Mouse (Mus musculus) hindlimb bud, embryonic 11.5 days (tissue): ENCODE results near the gene Tmem119.
"Not testable (repeated sequence)": the region's sequence is repeated elsewhere in the genome, so short reads cannot be mapped to it uniquely, and the experiment has no call there.

Source experiments
- DNase-seq: peaks from one replicate; pipeline ENCODE4 v3.0.0-alpha.2; 2012; ENCODE audit warnings: low read depth, low spot score; ENCODE audit errors: extremely low spot score

Tmem119 gene

GRCm38 (mm10) chr5:113790453-113791196 lies 9.7 kb downstream of the Tmem119 start:
- DNase-seq, result no peak

GRCm38 (mm10) chr5:113789075-113789788 lies 11.1 kb downstream of the Tmem119 start:
- no peak for DNase-seq

- no peak for DNase-seq
These were observed 11.7 kb downstream of the Tmem119 start for GRCm38 (mm10) chr5:113788645-113789044.

GRCm38 (mm10) chr5:113786985-113787384 lies 13.3 kb downstream of the Tmem119 start:
- no peak for DNase-seq

- not testable (repeated sequence) for DNase-seq
These were observed 16.2 kb downstream of the Tmem119 start for GRCm38 (mm10) chr5:113784104-113784503.

- no peak for DNase-seq
These were observed 16.7 kb downstream of the Tmem119 start for GRCm38 (mm10) chr5:113783581-113784001.

GRCm38 (mm10) chr5:113782624-113783023 lies 17.7 kb downstream of the Tmem119 start:
- DNase-seq, result no peak

GRCm38 (mm10) chr5:113781875-113782274 lies 18.4 kb downstream of the Tmem119 start:
- no peak for DNase-seq

- no peak for DNase-seq
These were observed 19.1 kb downstream of the Tmem119 start for GRCm38 (mm10) chr5:113781254-113781653.

GRCm38 (mm10) chr5:113780763-113781162 lies 19.6 kb downstream of the Tmem119 start:
- DNase-seq, result no peak

GRCm38 (mm10) chr5:113780082-113780752 lies 20.1 kb downstream of the Tmem119 start:
- no peak for DNase-seq

- DNase-seq, result no peak
These were observed 20.7 kb downstream of the Tmem119 start for GRCm38 (mm10) chr5:113779569-113779968.

- DNase-seq, result not testable (repeated sequence)
These were observed 22.6 kb downstream of the Tmem119 start for GRCm38 (mm10) chr5:113777728-113778127.

GRCm38 (mm10) chr5:113776896-113777226 lies 23.5 kb downstream of the Tmem119 start:
- no peak for DNase-seq

GRCm38 (mm10) chr5:113776128-113776895 lies 24.0 kb downstream of the Tmem119 start:
- no peak for DNase-seq

GRCm38 (mm10) chr5:113775585-113775984 lies 24.7 kb downstream of the Tmem119 start:
- DNase-seq, result no peak

GRCm38 (mm10) chr5:113773664-113774063 lies 26.7 kb downstream of the Tmem119 start:
- DNase-seq, result peak; percentile 67

- DNase-seq, result no peak
These were observed 27.3 kb downstream of the Tmem119 start for GRCm38 (mm10) chr5:113772905-113773519.

GRCm38 (mm10) chr5:113772450-113772895 lies 27.8 kb downstream of the Tmem119 start, which contains the start of the genes Sart3 and Iscu:
TSS of gene Sart3 (minus strand) at chr5:113772510.
TSS of gene Iscu (plus strand) at chr5:113772748.
- DNase-seq, result peak; percentile 86
